38 mouse cellular contexts compared by ENCODE assay signal in genomic region chr11:106016440-106016839, GRCm38 (mm10). TPM values are rescaled to one million over a fixed set of nuclear protein-coding genes. Genes with fewer than 3 reads are reported as not detected.
"Had no signal": no experiment of that assay in that cellular context is flagged by ENCODE, and none has a peak within 500 bp of the region (broad histone marks: within the 10 kb centered on the region; RNA-seq: fewer than 3 reads in every experiment).

No protein-coding gene starts in this region.

- H3K9me3 ChIP-seq: heart, embryonic 13.5 days; heart, embryonic 15.5 days; hindbrain, embryonic 12.5 days; intestine, embryonic 15.5 days; limb, embryonic 10.5 days; limb, embryonic 12.5 days had no signal

- DNase-seq: gastrocnemius, adult 2 months; gastrocnemius, postnatal 10 days; gastrocnemius, postnatal 25 days; heart, adult 11 months; heart, adult 2 months; heart, postnatal 14 days; heart, postnatal 36 days; kidney, adult 18-20 months; kidney, adult 8-10 months; kidney, postnatal 10 days; kidney, postnatal 25 days; kidney, postnatal 4 days; liver had no signal

- H3K4me2 ChIP-seq: heart, embryonic 11.5 days; heart, embryonic 13.5 days; heart, embryonic 15.5 days; hindbrain, embryonic 12.5 days; hindbrain, embryonic 14.5 days; intestine, embryonic 15.5 days; limb, embryonic 12.5 days; liver, embryonic 11.5 days had no signal

- ATAC-seq: hindbrain, embryonic 16.5 days; inflammation-experienced regulatory T-cells, adult 6 months; intestine, embryonic 15.5 days; intestine, postnatal 0 days had no signal

- H3K9ac ChIP-seq: heart, embryonic 13.5 days; heart, embryonic 15.5 days; hindbrain, embryonic 12.5 days; hindbrain, embryonic 14.5 days; intestine, embryonic 15.5 days; limb, embryonic 12.5 days; liver, embryonic 14.5 days had no signal

- H3K36me3 ChIP-seq: heart, embryonic 13.5 days; heart, embryonic 15.5 days; hindbrain, embryonic 12.5 days; intestine, embryonic 15.5 days; limb, embryonic 10.5 days; limb, embryonic 12.5 days had no signal

- H3K4me3 ChIP-seq: gastrocnemius, adult 2 months; heart, adult 2 months; heart, embryonic 13.5 days; heart, embryonic 15.5 days; hindbrain, embryonic 12.5 days; intestine, embryonic 15.5 days; layer of hippocampus, adult 2 months; limb, embryonic 10.5 days; limb, embryonic 12.5 days had no signal

- H3K27ac ChIP-seq: gastrocnemius, adult 2 months; heart, adult 2 months; heart, embryonic 13.5 days; heart, embryonic 15.5 days; hindbrain, embryonic 12.5 days; hindbrain, embryonic 14.5 days; intestine, embryonic 15.5 days; layer of hippocampus, adult 2 months; limb, embryonic 10.5 days; limb, embryonic 12.5 days; liver, embryonic 14.5 days had no signal

RNA-seq across cellular contexts. Expression of gene Kcnh6, which starts 8.5 kb away (rescaled TPM):
- total RNA-seq: gastrocnemius, adult 2 months; gastrocnemius, postnatal 10 days; gastrocnemius, postnatal 25 days; heart, adult 2 months had no signal

RNA-seq across cellular contexts. Expression of gene Ace3, which starts 22.0 kb away (rescaled TPM):
- total RNA-seq: gastrocnemius, adult 2 months; gastrocnemius, postnatal 10 days; gastrocnemius, postnatal 25 days; heart, adult 2 months; heart, postnatal 14 days; heart, postnatal 36 days; hematopoietic stem cell, adult 5-6 weeks; layer of hippocampus, adult 2 months; layer of hippocampus, postnatal 10 days; layer of hippocampus, postnatal 25 days; left cerebral cortex, adult 18-20 months; left cerebral cortex, adult 8-10 months; left cerebral cortex, postnatal 10 days; left cerebral cortex, postnatal 36 days had no signal
- polyA plus RNA-seq: heart, adult 2 months; heart, embryonic 11.5 days; heart, embryonic 13.5 days; heart, embryonic 15.5 days; heart, postnatal 0 days; hindbrain, embryonic 12.5 days; hindbrain, embryonic 14.5 days; hindbrain, embryonic 16.5 days; inflammation-experienced regulatory T-cells, adult 6 months; intestine, embryonic 15.5 days; intestine, postnatal 0 days; kidney, embryonic 14.5 days; kidney, embryonic 16.5 days; limb, embryonic 10.5 days; limb, embryonic 12.5 days; limb, embryonic 14.5 days; liver, embryonic 11.5 days; liver, embryonic 14.5 days had no signal

RNA-seq across cellular contexts. Expression of gene Ace, which starts 48.7 kb away (rescaled TPM):
- polyA plus RNA-seq: inflammation-experienced regulatory T-cells, adult 6 months had no signal
